In genomic region chr4:133707464-133707863, GRCm38 (mm10) we compare ENCODE assay signal across 8 mouse cellular contexts. TPM values are rescaled to one million over a fixed set of nuclear protein-coding genes. Genes with fewer than 3 reads are reported as not detected.
A peak's percentile ranks its signal among the peaks of the same experiment; 100 is the strongest.
DNase-seq lines count a peak whose midpoint lies in the region; ATAC-seq and TF ChIP-seq lines count a peak whose summit lies in the region.
"Had no signal": no experiment of that assay in that cellular context is flagged by ENCODE, and none has a peak within 500 bp of the region (broad histone marks: within the 10 kb centered on the region; RNA-seq: fewer than 3 reads in every experiment).

No protein-coding gene starts in this region.

- H3K9ac ChIP-seq in hindbrain, embryonic 15.5 days, result no peak overlapping the region
- no peak overlapping the region for H3K9ac ChIP-seq in hindbrain, embryonic 11.5 days (ENCODE audit: low read depth, low read length)
- H3K9ac ChIP-seq in limb, embryonic 14.5 days (ENCODE audit: low read depth, low read length, severe bottlenecking), result no peak overlapping the region

- no peak overlapping the region for H3K4me3 ChIP-seq in hindbrain, embryonic 15.5 days
- no peak overlapping the region for H3K4me3 ChIP-seq in hindbrain, embryonic 11.5 days (ENCODE audit: low read depth, low read length)
- no peak overlapping the region for H3K4me3 ChIP-seq in limb, embryonic 14.5 days (replicated peaks; ENCODE audit: low read length)
- H3K4me3 ChIP-seq: midbrain, embryonic 10.5 days had no signal

- no peaks in the 10 kb centered on the region for H3K9me3 ChIP-seq in hindbrain, embryonic 15.5 days
- no peaks in the 10 kb centered on the region for H3K9me3 ChIP-seq in hindbrain, embryonic 11.5 days (ENCODE audit: control insufficient read depth, low read length)
- no peaks in the 10 kb centered on the region for H3K9me3 ChIP-seq in limb, embryonic 14.5 days (ENCODE audit: control insufficient read depth, low read length)
- H3K9me3 ChIP-seq: midbrain, embryonic 10.5 days had no signal

- 28% methylated on average over 1 of the region's 1 CpGs for WGBS in hindbrain, embryonic 15.5 days
- WGBS in hindbrain, embryonic 11.5 days, result 53% methylated on average over 1 of the region's 1 CpGs
- 78% methylated on average over 1 of the region's 1 CpGs for WGBS in limb, embryonic 14.5 days

- TF ChIP-seq POLR2A in limb, embryonic 14.5 days (IDR thresholded peaks at IDR 0.05; ENCODE audit: borderline replicate concordance, extremely low read depth, insufficient read depth, insufficient read length), result no peak

- no peaks in the 10 kb centered on the region for H3K27me3 ChIP-seq in hindbrain, embryonic 15.5 days
- H3K27me3 ChIP-seq in hindbrain, embryonic 11.5 days (ENCODE audit: control insufficient read depth, insufficient read depth, low read length), result no peaks in the 10 kb centered on the region
- H3K27me3 ChIP-seq in limb, embryonic 14.5 days (ENCODE audit: control insufficient read depth, insufficient read depth, low read length), result no peaks in the 10 kb centered on the region

- ATAC-seq in hindbrain, embryonic 15.5 days (ENCODE audit: low FRiP score, low read depth), result no peak
- no peak for ATAC-seq in hindbrain, embryonic 11.5 days (ENCODE audit: low FRiP score)
- ATAC-seq in limb, embryonic 14.5 days (ENCODE audit: low FRiP score, low read depth), result no peak

- DNase-seq in hindbrain, embryonic 11.5 days (ENCODE audit: low spot score), result no peak
- DNase-seq in thymus, postnatal 0 days (ENCODE audit: low spot score), result peak; percentile 12
- DNase-seq in thymus, postnatal 25 days, result no peak
- DNase-seq in limb, embryonic 14.5 days (ENCODE audit: low spot score), result no peak
- DNase-seq in adrenal gland, adult 18-20 months (ENCODE audit: low spot score in 2 of 2), result no peak
- DNase-seq in right cerebral cortex, postnatal 36 days (ENCODE audit: low spot score in 2 of 2), result no peak

- H3K4me2 ChIP-seq in hindbrain, embryonic 15.5 days, result no peak overlapping the region
- H3K4me2 ChIP-seq in hindbrain, embryonic 11.5 days (replicated peaks; ENCODE audit: low read depth, low read length), result no peak overlapping the region
- no peak overlapping the region for H3K4me2 ChIP-seq in limb, embryonic 14.5 days (replicated peaks; ENCODE audit: low read depth, low read length, severe bottlenecking)

- peaks cover 24% of the 10 kb centered on the region for H3K4me1 ChIP-seq in hindbrain, embryonic 15.5 days (replicated peaks)
- no peaks in the 10 kb centered on the region; the same call in 1 of the 2 replicates for H3K4me1 ChIP-seq in hindbrain, embryonic 11.5 days (replicated peaks; ENCODE audit: control insufficient read depth, insufficient read depth, low read length)
- H3K4me1 ChIP-seq in limb, embryonic 14.5 days (ENCODE audit: control insufficient read depth, insufficient read depth, low read length), result peaks cover 3% of the 10 kb centered on the region; the same call in 1 of the 2 replicates

- 0 out of 2 replicates have a peak overlapping the region, but pooled peaks have one; percentile 43 for H3K27ac ChIP-seq in hindbrain, embryonic 15.5 days (replicated peaks)
- H3K27ac ChIP-seq in hindbrain, embryonic 11.5 days (ENCODE audit: low read depth, low read length), result no peak overlapping the region
- 0 out of 2 replicates have a peak overlapping the region, but pooled peaks have one; percentile 29 for H3K27ac ChIP-seq in limb, embryonic 14.5 days (replicated peaks; ENCODE audit: low read depth, low read length)
- H3K27ac ChIP-seq: midbrain, embryonic 10.5 days had no signal

- peaks cover 11% of the 10 kb centered on the region; the same call in 1 of the 2 replicates for H3K36me3 ChIP-seq in hindbrain, embryonic 15.5 days
- 0 out of 2 replicates have a peak, but pooled peaks cover 4% of the 10 kb centered on the region for H3K36me3 ChIP-seq in hindbrain, embryonic 11.5 days (ENCODE audit: control insufficient read depth, insufficient read depth, low read length)
- peaks cover 74% of the 10 kb centered on the region for H3K36me3 ChIP-seq in limb, embryonic 14.5 days (ENCODE audit: control insufficient read depth, insufficient read depth, low read length)

RNA-seq across cellular contexts. Expression of gene Pigv, which starts 35.0 kb away (rescaled TPM):
- polyA plus RNA-seq in hindbrain, embryonic 15.5 days (2015; fragmentation: Nextera tagmentation; extraction: Ambion mirVana), result 14.2 and 14.9 TPM in 2 replicates
- polyA plus RNA-seq in hindbrain, embryonic 11.5 days (2014; fragmentation: Nextera tagmentation; extraction: Ambion mirVana), result 10.0 and 10.7 TPM in 2 replicates
- 18.6 and 19.4 TPM in 2 replicates for polyA plus RNA-seq in thymus, postnatal 0 days (2015; fragmentation: Nextera tagmentation; extraction: Ambion mirVana)
- 12.2 and 13.7 TPM in 2 replicates for polyA plus RNA-seq in limb, embryonic 14.5 days (2012; rRNA removed)
- 10.9 and 12.5 TPM in 2 replicates for polyA plus RNA-seq in limb, embryonic 14.5 days (2014; fragmentation: Nextera tagmentation; extraction: Ambion mirVana)
- total RNA-seq in adrenal gland, adult 18-20 months (2021), result 10 to 100 TPM; 16.3 to 20.4 TPM

RNA-seq across cellular contexts. Expression of gene Arid1a, which starts 49.1 kb away (rescaled TPM):
- polyA plus RNA-seq in hindbrain, embryonic 15.5 days (2015; fragmentation: Nextera tagmentation; extraction: Ambion mirVana), result 30.0 and 31.2 TPM in 2 replicates
- polyA plus RNA-seq in hindbrain, embryonic 11.5 days (2014; fragmentation: Nextera tagmentation; extraction: Ambion mirVana), result 40.8 and 51.6 TPM in 2 replicates
- polyA plus RNA-seq in thymus, postnatal 0 days (2015; fragmentation: Nextera tagmentation; extraction: Ambion mirVana), result 25.3 and 36.5 TPM in 2 replicates
- 70.8 and 87.1 TPM in 2 replicates for polyA plus RNA-seq in limb, embryonic 14.5 days (2012; rRNA removed)
- polyA plus RNA-seq in limb, embryonic 14.5 days (2014; fragmentation: Nextera tagmentation; extraction: Ambion mirVana), result 33.3 and 40.8 TPM in 2 replicates
- 10 to 100 TPM; 37.9 to 43.6 TPM for total RNA-seq in adrenal gland, adult 18-20 months (2021)

RNA-seq across cellular contexts. Expression of gene Zdhhc18, which starts 57.5 kb away (rescaled TPM):
- 12.0 and 15.8 TPM in 2 replicates for polyA plus RNA-seq in hindbrain, embryonic 15.5 days (2015; fragmentation: Nextera tagmentation; extraction: Ambion mirVana)
- 2.0 and 2.8 TPM in 2 replicates for polyA plus RNA-seq in hindbrain, embryonic 11.5 days (2014; fragmentation: Nextera tagmentation; extraction: Ambion mirVana)
- 6.7 and 10.5 TPM in 2 replicates for polyA plus RNA-seq in thymus, postnatal 0 days (2015; fragmentation: Nextera tagmentation; extraction: Ambion mirVana)
- polyA plus RNA-seq in limb, embryonic 14.5 days (2012; rRNA removed), result 38.0 and 46.5 TPM in 2 replicates
- polyA plus RNA-seq in limb, embryonic 14.5 days (2014; fragmentation: Nextera tagmentation; extraction: Ambion mirVana), result 4.0 and 7.0 TPM in 2 replicates
- 10 to 100 TPM; 19.6 to 34.5 TPM for total RNA-seq in adrenal gland, adult 18-20 months (2021)
